Mouse (Mus musculus): ENCODE results near the gene Mpi. TPM values are rescaled to one million over a fixed set of nuclear protein-coding genes. Genes with fewer than 3 reads are reported as not detected.

Mpi gene
- total RNA-seq, 2 experiments from 2014 or later, result 122 to 125 TPM

GRCm38 (mm10) chr9:57522861-57523246, 29.7 kb downstream of the Mpi start:
- DNase-seq, result no peak

GRCm38 (mm10) chr9:57522114-57522860, 30.3 kb downstream of the Mpi start:
- DNase-seq, result no peak

- peak; percentile 97 for DNase-seq
Measured at GRCm38 (mm10) chr9:57521056-57521911, 31.3 kb downstream of the Mpi start, which contains the start of gene Cox5a. Cox5a (plus strand) TSS chr9:57521274.

GRCm38 (mm10) chr9:57520375-57521055, 32.0 kb downstream of the Mpi start:
- no peak for DNase-seq

GRCm38 (mm10) chr9:57517113-57517512, 35.5 kb downstream of the Mpi start:
- DNase-seq, result peak; percentile 80

GRCm38 (mm10) chr9:57510577-57510976, 42.0 kb downstream of the Mpi start:
- no peak for DNase-seq

- DNase-seq, result peak; percentile 83
Measured at GRCm38 (mm10) chr9:57505700-57506099, 46.9 kb downstream of the Mpi start.

- DNase-seq, result no peak
Measured at GRCm38 (mm10) chr9:57504891-57505290, 47.7 kb downstream of the Mpi start.

- DNase-seq, result peak; percentile 76
Measured at GRCm38 (mm10) chr9:57504381-57504700, 48.2 kb downstream of the Mpi start.

- peak; percentile 78 for DNase-seq
Measured at GRCm38 (mm10) chr9:57503622-57504380, 48.8 kb downstream of the Mpi start, which contains the start of gene Rpp25. Rpp25 (plus strand) TSS chr9:57504026.

- peak; percentile 29 for DNase-seq
Measured at GRCm38 (mm10) chr9:57502911-57503621, 49.5 kb downstream of the Mpi start.

GRCm38 (mm10) chr9:57501861-57502260, 50.7 kb downstream of the Mpi start:
- no peak for DNase-seq

GRCm38 (mm10) chr9:57501452-57501851, 51.1 kb downstream of the Mpi start:
- DNase-seq, result no peak

GRCm38 (mm10) chr9:57498536-57498935, 54.0 kb downstream of the Mpi start:
- no peak for DNase-seq

GRCm38 (mm10) chr9:57497236-57497635, 55.3 kb downstream of the Mpi start:
- no peak for DNase-seq

GRCm38 (mm10) chr9:57494970-57495369, 57.6 kb downstream of the Mpi start:
- DNase-seq, result no peak

Other genes starting within 250 kb of the Mpi start
- 1 to 10 TPM; 8.3 TPM for gene Ppcdc, start 112.6 kb downstream of the Mpi start, total RNA-seq (2021)
- 10 to 100 TPM; 11.6 to 11.7 TPM for gene Scamp5, start 84.7 kb downstream of the Mpi start, total RNA-seq (2021)
- gene Rpp25, start 48.7 kb downstream of the Mpi start, total RNA-seq (2021), result 1 to 10 TPM; 7.8 to 9.4 TPM
- 1,000 to 10,000 TPM; 1,831 to 1,865 TPM for gene Cox5a, start 31.5 kb downstream of the Mpi start, total RNA-seq (2021)
- gene Fam219b, start 15.2 kb downstream of the Mpi start, total RNA-seq (2021), result 1 to 10 TPM; 7.9 to 8.8 TPM
- 10 to 100 TPM; 34.5 to 37.0 TPM for gene Scamp2, start 8.2 kb upstream of the Mpi start, total RNA-seq (2021)
- 10 to 100 TPM; 11.9 to 12.3 TPM for gene Ulk3, start 36.7 kb upstream of the Mpi start, total RNA-seq (2021)
- gene Cplx3, start 53.5 kb upstream of the Mpi start, total RNA-seq (2021), result not detected
- gene Lman1l, start 68.0 kb upstream of the Mpi start, total RNA-seq (2021), result not detected
- gene Csk, start 100.9 kb upstream of the Mpi start, total RNA-seq (2021), result 10 to 100 TPM; 42.1 to 47.0 TPM
- not detected for gene Cyp1a2, start 130.9 kb upstream of the Mpi start, total RNA-seq (2021)
- not detected for gene Cyp1a1, start 135.2 kb upstream of the Mpi start, total RNA-seq (2021)
- 10 to 100 TPM in 1 of 2 experiments, 1 to 10 TPM in 1; 8.9 to 10.0 TPM for gene Edc3, start 155.8 kb upstream of the Mpi start, total RNA-seq (2021)
- 10 to 100 TPM; 43.5 to 49.1 TPM for gene Clk3, start 213.1 kb upstream of the Mpi start, total RNA-seq (2021)